Mouse (Mus musculus) hindbrain, postnatal 0 days (tissue): Measurements from ENCODE around the gene Dapk2. TPM values are rescaled to one million over a fixed set of nuclear protein-coding genes. Genes with fewer than 3 reads are reported as not detected.

Experiments used
- ATAC-seq: fragments of 200-750 bp; cut with Nextera tagmentation; 2 replicates; pipeline ENCODE4 v1.8.0; 2017; ENCODE audit warnings: mild to moderate bottlenecking, moderate TSS enrichment, moderate library complexity
- DNase-seq: peaks from one replicate; pipeline ENCODE4 v3.0.0-alpha.2; 2015; ENCODE audit warnings: low spot score
- H3K27ac ChIP-seq: fragments of 300-500 bp; sonication (generic); 2 replicates; pipeline ENCODE4 v1.5.1; 2014; ENCODE audit warnings: mild to moderate bottlenecking
- H3K27me3 ChIP-seq: fragments of 300-500 bp; sonication (generic); 2 replicates; pipeline ENCODE4 v1.6.1; 2014; ENCODE audit warnings: low read length, mixed read lengths; ENCODE audit not compliant: insufficient read depth
- H3K36me3 ChIP-seq: fragments of 300-500 bp; sonication (generic); 2 replicates; pipeline ENCODE4 v1.6.1; 2014; ENCODE audit warnings: low read length, mixed read lengths; ENCODE audit not compliant: insufficient read depth
- H3K4me1 ChIP-seq: fragments of 300-500 bp; sonication (generic); 2 replicates; pipeline ENCODE4 v1.6.1; 2014; ENCODE audit warnings: antibody characterized with exemption, low read length, mixed read lengths; ENCODE audit not compliant: insufficient read depth
- H3K4me2 ChIP-seq: fragments of 300-500 bp; sonication (generic); 2 replicates; pipeline ENCODE4 v1.6.1; 2014; ENCODE audit warnings: low read depth, mild to moderate bottlenecking, low read length, moderate library complexity, mixed read lengths
- H3K4me3 ChIP-seq: fragments of 300-500 bp; sonication (generic); 2 replicates; pipeline ENCODE4 v1.5.1; 2014; ENCODE audit warnings: low read length
- H3K9ac ChIP-seq: fragments of 300-500 bp; sonication (generic); replicated peaks from 2 replicates; pipeline ENCODE4 v1.6.1; 2014; ENCODE audit warnings: mild to moderate bottlenecking, low read length, moderate library complexity, mixed read lengths
- H3K9me3 ChIP-seq: fragments of 300-500 bp; sonication (generic); 2 replicates; pipeline ENCODE4 v1.6.1; 2016; ENCODE audit warnings: low read length, mixed read lengths
- CTCF ChIP-seq: IDR thresholded peaks from 2 replicates; pipeline ENCODE4 v1.5.1; 2016; ENCODE audit warnings: antibody characterized with exemption, control low read depth, low read depth
- WGBS: fragments of 180-500 bp; shearing (Covaris S2); extraction: QIAGEN DNeasy Blood & Tissue Kit; methylation state at CpG from one replicate; pipeline ENCODE4 v1.1.7; 2014; 5-methylcytosine and 5-hydroxymethylcytosine counted together
- polyA plus RNA-seq: library from polyadenylated mRNA; unstranded; fragments of >200 nt; fragmentation: Nextera tagmentation; extraction: Ambion mirVana; gene quantifications from 2 replicates; pipeline ENCODE4 v1.2.1, GENCODE M21; 2015
- total RNA-seq: library from RNA; depleted of rRNA; stranded (reverse); fragments of >200 nt; gene quantifications from 2 replicates; pipeline ENCODE4 v1.2.3, GENCODE M21; 2014

Gene Dapk2
- total and polyA plus RNA-seq, 2 experiments from 2014 or later, result 0.21 to 0.55 TPM

GRCm38 (mm10) chr9:66181826-66182678 is 24.0 kb downstream of the Dapk2 start:
- ATAC-seq, result no peak
- 79% methylated on average over 11 of the region's 11 CpGs for WGBS
- Histone ChIP-seq H3K4me3 (no peak overlapping the region), H3K4me1 (no peaks in the 10 kb centered on the region), H3K9me3 (no peaks in the 10 kb centered on the region), H3K27me3 (no peaks in the 10 kb centered on the region), H3K36me3 (no peaks in the 10 kb centered on the region), H3K9ac (no peak overlapping the region), H3K4me2 (no peak overlapping the region), H3K27ac (no peak overlapping the region)
- no peak for DNase-seq
- no peak for TF ChIP-seq CTCF

GRCm38 (mm10) chr9:66182679-66182993 is 24.6 kb downstream of the Dapk2 start:
- no peaks in the 10 kb centered on the region for H3K27me3 ChIP-seq
- no peak overlapping the region for H3K27ac ChIP-seq
- no peaks in the 10 kb centered on the region for H3K36me3 ChIP-seq
- TF ChIP-seq CTCF, result no peak
- no peak overlapping the region for H3K9ac ChIP-seq
- H3K4me1 ChIP-seq, result no peaks in the 10 kb centered on the region
- ATAC-seq (no peak), DNase-seq (no peak)
- no peaks in the 10 kb centered on the region for H3K9me3 ChIP-seq
- WGBS, result 83% methylated on average over 3 of the region's 3 CpGs
- no peak overlapping the region for H3K4me3 ChIP-seq
- no peak overlapping the region for H3K4me2 ChIP-seq

- H3K36me3 ChIP-seq, result no peaks in the 10 kb centered on the region
- DNase-seq, result no peak
- H3K9ac ChIP-seq, result no peak overlapping the region
- H3K4me2 ChIP-seq, result no peak overlapping the region
- H3K4me1 ChIP-seq, result no peaks in the 10 kb centered on the region
- H3K9me3 ChIP-seq, result no peaks in the 10 kb centered on the region
- WGBS, result 62% methylated on average over 3 of the region's 3 CpGs
- no peak overlapping the region for H3K27ac ChIP-seq
- ATAC-seq, result no peak
- no peak overlapping the region for H3K4me3 ChIP-seq
- H3K27me3 ChIP-seq, result no peaks in the 10 kb centered on the region
- no peak for TF ChIP-seq CTCF
Measured at GRCm38 (mm10) chr9:66183023-66183422, 25.0 kb downstream of the Dapk2 start.

- TF ChIP-seq CTCF, result no peak
- Histone ChIP-seq H3K27ac (no peak overlapping the region), H3K4me2 (no peak overlapping the region), H3K9me3 (no peaks in the 10 kb centered on the region), H3K9ac (no peak overlapping the region), H3K27me3 (no peaks in the 10 kb centered on the region), H3K36me3 (no peaks in the 10 kb centered on the region), H3K4me3 (no peak overlapping the region), H3K4me1 (no peaks in the 10 kb centered on the region)
- ATAC-seq, result no peak
- DNase-seq, result no peak
- WGBS, result 73% methylated on average over 5 of the region's 5 CpGs
Measured at GRCm38 (mm10) chr9:66184572-66184971, 26.5 kb downstream of the Dapk2 start.

GRCm38 (mm10) chr9:66186426-66186825 is 28.4 kb downstream of the Dapk2 start:
- WGBS, result 15% methylated on average over 6 of the region's 6 CpGs
- DNase-seq, result no peak

GRCm38 (mm10) chr9:66189026-66189425 is 31.0 kb downstream of the Dapk2 start:
- H3K27me3 ChIP-seq, result no peaks in the 10 kb centered on the region
- no peaks in the 10 kb centered on the region for H3K4me1 ChIP-seq
- 33% methylated on average over 1 of the region's 1 CpGs for WGBS
- no peak overlapping the region for H3K4me2 ChIP-seq
- no peak overlapping the region for H3K4me3 ChIP-seq
- no peak for ATAC-seq
- H3K27ac ChIP-seq, result no peak overlapping the region
- no peaks in the 10 kb centered on the region for H3K9me3 ChIP-seq
- H3K9ac ChIP-seq, result no peak overlapping the region
- no peak for DNase-seq
- H3K36me3 ChIP-seq, result no peaks in the 10 kb centered on the region
- no peak for TF ChIP-seq CTCF

More at GRCm38 (mm10) chr9:66186426-66186825, 28.4 kb downstream of the Dapk2 start:
- no peak for TF ChIP-seq CTCF
- Histone ChIP-seq H3K9ac (no peak overlapping the region), H3K4me2 (no peak overlapping the region), H3K9me3 (no peaks in the 10 kb centered on the region), H3K4me3 (no peak overlapping the region), H3K27ac (no peak overlapping the region), H3K4me1 (no peaks in the 10 kb centered on the region), H3K36me3 (no peaks in the 10 kb centered on the region), H3K27me3 (no peaks in the 10 kb centered on the region)
- no peak for ATAC-seq

- no peaks in the 10 kb centered on the region for H3K36me3 ChIP-seq
- 71% methylated on average over 3 of the region's 3 CpGs for WGBS
- no peaks in the 10 kb centered on the region for H3K27me3 ChIP-seq
- DNase-seq (no peak), ATAC-seq (no peak)
- H3K9me3 ChIP-seq, result no peaks in the 10 kb centered on the region
- TF ChIP-seq CTCF, result no peak
- no peaks in the 10 kb centered on the region for H3K4me1 ChIP-seq
- H3K4me3 ChIP-seq, result no peak overlapping the region
- H3K4me2 ChIP-seq, result no peak overlapping the region
- H3K9ac ChIP-seq, result no peak overlapping the region
- no peak overlapping the region for H3K27ac ChIP-seq
Measured at GRCm38 (mm10) chr9:66194003-66194402, 36.0 kb downstream of the Dapk2 start.
